Mouse (Mus musculus) forebrain, embryonic 10.5 days (tissue): ENCODE data around the gene Nanp. TPM values are rescaled to one million over a fixed set of nuclear protein-coding genes. Genes with fewer than 3 reads are reported as not detected.

ENCODE experiments used
- DNase-seq: peaks from one replicate; pipeline ENCODE4 v3.0.0-alpha.2; 2017; ENCODE audit warnings: low spot score; ENCODE audit errors: extremely low spot score
- H3K27ac ChIP-seq: fragments of 300-500 bp; sonication (generic); 2 replicates; pipeline ENCODE4 v1.5.1; 2016; ENCODE audit warnings: mild to moderate bottlenecking
- H3K27me3 ChIP-seq: fragments of 300-500 bp; sonication (generic); 2 replicates; pipeline ENCODE4 v1.6.1; 2016; ENCODE audit warnings: mild to moderate bottlenecking; ENCODE audit not compliant: poor library complexity, severe bottlenecking
- H3K36me3 ChIP-seq: fragments of 300-500 bp; sonication (generic); replicated peaks from 2 replicates; pipeline ENCODE4 v1.6.1; 2016; ENCODE audit warnings: mild to moderate bottlenecking, moderate library complexity
- H3K4me1 ChIP-seq: fragments of 300-500 bp; sonication (generic); 2 replicates; pipeline ENCODE4 v1.6.1; 2016
- H3K4me3 ChIP-seq: fragments of 300-500 bp; sonication (generic); 2 replicates; pipeline ENCODE4 v1.5.1; 2016; ENCODE audit warnings: mild to moderate bottlenecking, moderate library complexity
- H3K9me3 ChIP-seq: fragments of 300-500 bp; sonication (generic); 2 replicates; pipeline ENCODE4 v1.6.1; 2016; ENCODE audit warnings: mild to moderate bottlenecking, moderate library complexity
- WGBS: fragments of 180-500 bp; shearing (Covaris S2); methylation state at CpG from one replicate; pipeline ENCODE4 v1.1.7; 2016; 5-methylcytosine and 5-hydroxymethylcytosine counted together
- polyA plus RNA-seq: library from polyadenylated mRNA; unstranded; fragments of >200 nt; fragmentation: Nextera tagmentation; extraction: Ambion mirVana; gene quantifications from 2 replicates; pipeline ENCODE4 v1.2.1, GENCODE M21; 2016

The Nanp gene
- polyA plus RNA-seq = 55.2 and 63.9 TPM in 2 replicates

- H3K36me3 ChIP-seq = peaks cover 3% of the 10 kb centered on the region
- H3K27me3 ChIP-seq = no peaks in the 10 kb centered on the region
- H3K9me3 ChIP-seq = peaks cover 5% of the 10 kb centered on the region; the same call in 1 of the 2 replicates
- peaks cover 19% of the 10 kb centered on the region for H3K4me1 ChIP-seq
- DNase-seq = peak; percentile 94
- under 1% methylated on average over 34 of the region's 34 CpGs for WGBS
- H3K27ac ChIP-seq = peak within 1 kb of the TSS; percentile 97
- H3K4me3 ChIP-seq = peak within 1 kb of the TSS; percentile 93
These were observed at the start of gene Nanp, which contains the start of gene Ninl for GRCm38 (mm10) chr2:151039232-151039695. Gene Nanp (minus strand): TSS chr2:151039398. Gene Ninl (minus strand): TSS chr2:151039382.

- no peak overlapping the region for H3K27ac ChIP-seq
- no peaks in the 10 kb centered on the region for H3K4me1 ChIP-seq
- H3K4me3 ChIP-seq = no peak overlapping the region
- H3K9me3 ChIP-seq = peaks cover 17% of the 10 kb centered on the region
- no peaks in the 10 kb centered on the region for H3K36me3 ChIP-seq
- no peaks in the 10 kb centered on the region for H3K27me3 ChIP-seq
- no peak for DNase-seq
- WGBS = 79% methylated on average over 1 of the region's 1 CpGs
These were observed 17.4 kb upstream of the Nanp start for GRCm38 (mm10) chr2:151056637-151057036.

- WGBS = 90% methylated on average over 1 of the region's 1 CpGs
- DNase-seq = no peak
- no peak overlapping the region for H3K4me3 ChIP-seq
- H3K27me3 ChIP-seq = no peaks in the 10 kb centered on the region
- H3K27ac ChIP-seq = no peak overlapping the region
- H3K36me3 ChIP-seq = no peaks in the 10 kb centered on the region
- H3K4me1 ChIP-seq = peaks cover 19% of the 10 kb centered on the region
- H3K9me3 ChIP-seq = peaks cover 5% of the 10 kb centered on the region; the same call in 1 of the 2 replicates
These were observed 1.2 kb upstream of the Nanp start for GRCm38 (mm10) chr2:151040411-151040810.

- no peaks in the 10 kb centered on the region for H3K36me3 ChIP-seq
- 50% methylated on average over 8 of the region's 8 CpGs for WGBS
- H3K4me3 ChIP-seq = peak overlapping the region; percentile 93
- peak overlapping the region; percentile 97 for H3K27ac ChIP-seq
- no peak for DNase-seq
- no peaks in the 10 kb centered on the region for H3K27me3 ChIP-seq
- H3K4me1 ChIP-seq = peaks cover 19% of the 10 kb centered on the region
- peaks cover 5% of the 10 kb centered on the region; the same call in 1 of the 2 replicates for H3K9me3 ChIP-seq
These were observed 528 bp upstream of the Nanp start for GRCm38 (mm10) chr2:151039726-151040125.

- H3K27me3 ChIP-seq = no peaks in the 10 kb centered on the region
- H3K36me3 ChIP-seq = peaks cover 6% of the 10 kb centered on the region
- H3K4me1 ChIP-seq = peaks cover 19% of the 10 kb centered on the region
- H3K4me3 ChIP-seq = peak overlapping the region; percentile 93
- H3K27ac ChIP-seq = peak overlapping the region; percentile 97
- under 1% methylated on average over 30 of the region's 30 CpGs for WGBS
- DNase-seq = peak; percentile 55
- H3K9me3 ChIP-seq = peaks cover 5% of the 10 kb centered on the region; the same call in 1 of the 2 replicates
These were observed 381 bp downstream of the Nanp start for GRCm38 (mm10) chr2:151038811-151039222.

- no peak for DNase-seq
- 71% methylated on average over 18 of the region's 18 CpGs for WGBS
- H3K27ac ChIP-seq = peak overlapping the region; percentile 97
- peaks cover 5% of the 10 kb centered on the region; the same call in 1 of the 2 replicates for H3K9me3 ChIP-seq
- no peaks in the 10 kb centered on the region for H3K27me3 ChIP-seq
- H3K4me1 ChIP-seq = peaks cover 19% of the 10 kb centered on the region
- peak overlapping the region; percentile 93 for H3K4me3 ChIP-seq
- peaks cover 12% of the 10 kb centered on the region for H3K36me3 ChIP-seq
These were observed 1.2 kb downstream of the Nanp start for GRCm38 (mm10) chr2:151037876-151038552.

GRCm38 (mm10) chr2:151037292-151037691 is 1.9 kb downstream of the Nanp start:
- Histone ChIP-seq H3K4me1 (peaks cover 19% of the 10 kb centered on the region), H3K9me3 (peaks cover 5% of the 10 kb centered on the region; the same call in 1 of the 2 replicates), H3K36me3 (peaks cover 19% of the 10 kb centered on the region), H3K4me3 (peak overlapping the region; percentile 93), H3K27me3 (no peaks in the 10 kb centered on the region), H3K27ac (no peak overlapping the region)
- 93% methylated on average over 1 of the region's 1 CpGs for WGBS
- DNase-seq = no peak

GRCm38 (mm10) chr2:151036721-151037120 is 2.5 kb downstream of the Nanp start:
- Histone ChIP-seq H3K27me3 (no peaks in the 10 kb centered on the region), H3K27ac (no peak overlapping the region), H3K36me3 (peaks cover 20% of the 10 kb centered on the region), H3K9me3 (peaks cover 5% of the 10 kb centered on the region; the same call in 1 of the 2 replicates), H3K4me3 (no peak overlapping the region), H3K4me1 (peaks cover 19% of the 10 kb centered on the region)
- DNase-seq = no peak
- WGBS = 88% methylated on average over 2 of the region's 2 CpGs

GRCm38 (mm10) chr2:151034435-151034834 is 4.8 kb downstream of the Nanp start:
- no peak overlapping the region for H3K4me3 ChIP-seq
- WGBS = 92% methylated on average over 3 of the region's 3 CpGs
- peaks cover 23% of the 10 kb centered on the region for H3K36me3 ChIP-seq
- no peaks in the 10 kb centered on the region for H3K9me3 ChIP-seq
- no peak overlapping the region for H3K27ac ChIP-seq
- peaks cover 13% of the 10 kb centered on the region for H3K4me1 ChIP-seq
- H3K27me3 ChIP-seq = no peaks in the 10 kb centered on the region
- no peak for DNase-seq

- no peaks in the 10 kb centered on the region for H3K27me3 ChIP-seq
- no peak overlapping the region for H3K4me3 ChIP-seq
- no peak overlapping the region for H3K27ac ChIP-seq
- no peak for DNase-seq
- WGBS = 92% methylated on average over 10 of the region's 10 CpGs
- peaks cover 14% of the 10 kb centered on the region for H3K36me3 ChIP-seq
- H3K9me3 ChIP-seq = no peaks in the 10 kb centered on the region
- H3K4me1 ChIP-seq = no peaks in the 10 kb centered on the region
These were observed 18.0 kb downstream of the Nanp start for GRCm38 (mm10) chr2:151021158-151021557.

GRCm38 (mm10) chr2:151015316-151015715 is 23.9 kb downstream of the Nanp start:
- no peak for DNase-seq
- WGBS = 89% methylated on average over 2 of the region's 2 CpGs
- Histone ChIP-seq H3K4me1 (no peaks in the 10 kb centered on the region), H3K36me3 (no peaks in the 10 kb centered on the region), H3K27ac (no peak overlapping the region), H3K9me3 (no peaks in the 10 kb centered on the region), H3K4me3 (no peak overlapping the region), H3K27me3 (no peaks in the 10 kb centered on the region)

- Histone ChIP-seq H3K4me3 (no peak overlapping the region), H3K27me3 (no peaks in the 10 kb centered on the region), H3K4me1 (peaks cover 31% of the 10 kb centered on the region), H3K9me3 (no peaks in the 10 kb centered on the region), H3K36me3 (no peaks in the 10 kb centered on the region), H3K27ac (no peak overlapping the region)
- DNase-seq = no peak
- 71% methylated on average over 1 of the region's 1 CpGs for WGBS
These were observed 27.9 kb downstream of the Nanp start for GRCm38 (mm10) chr2:151011273-151011672.

GRCm38 (mm10) chr2:151009515-151010085 is 29.6 kb downstream of the Nanp start:
- Histone ChIP-seq H3K27ac (peak overlapping the region; percentile 94), H3K4me3 (peak overlapping the region; percentile 74), H3K36me3 (no peaks in the 10 kb centered on the region), H3K4me1 (peaks cover 33% of the 10 kb centered on the region), H3K27me3 (no peaks in the 10 kb centered on the region), H3K9me3 (no peaks in the 10 kb centered on the region)
- WGBS = 92% methylated on average over 1 of the region's 1 CpGs
- DNase-seq = no peak
